Mouse (Mus musculus): ENCODE results near the gene Nme9. TPM values are rescaled to one million over a fixed set of nuclear protein-coding genes. Genes with fewer than 3 reads are reported as not detected.

Nme9 gene
- total RNA-seq, 2 experiments from 2014 or later = not detected

GRCm38 (mm10) chr9:99437781-99438565 is 13.3 kb upstream of the Nme9 start:
- Histone ChIP-seq H3K4me3 (peak overlapping the region; percentile 91), H3K27ac (peak overlapping the region; percentile 98; the same call in 1 of the 2 replicates)
- TF ChIP-seq CTCF (IDR thresholded peaks at IDR 0.05) = no peak
- DNase-seq = no peak
- intact Hi-C loops (cut with DNase I) = loop anchor here (2.0 to 10.0 kb wide), 2 partner anchors 37 to 193 kb away; partner anchors contain the start of gene Cep70

DNA sequence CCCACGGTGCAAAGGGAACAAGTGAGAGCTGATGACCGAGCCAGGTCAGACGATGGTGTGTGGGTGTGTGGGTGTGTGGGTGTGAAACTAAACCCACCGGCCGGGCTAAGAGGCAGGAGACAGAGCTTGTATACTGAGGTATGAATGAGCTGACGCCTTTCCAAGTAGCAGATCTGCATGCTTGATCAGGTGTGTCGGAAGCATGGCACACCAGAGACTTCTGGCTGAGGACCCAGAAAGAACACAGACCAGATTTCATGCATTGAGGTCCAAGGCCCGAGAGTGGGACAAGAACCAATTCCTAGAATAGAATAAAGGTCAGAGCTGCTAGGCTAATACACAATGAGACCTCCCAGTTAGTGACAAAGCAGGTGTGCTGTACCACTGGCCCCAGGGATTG is 12.2 kb upstream of the Nme9 start:
- DNase-seq = no peak
- intact Hi-C loops (cut with DNase I) = loop anchor here (10.0 kb wide), 1 partner anchor 194 kb away; the partner anchor contains the start of gene Cep70
- no peak overlapping the region for H3K4me3 ChIP-seq

DNA sequence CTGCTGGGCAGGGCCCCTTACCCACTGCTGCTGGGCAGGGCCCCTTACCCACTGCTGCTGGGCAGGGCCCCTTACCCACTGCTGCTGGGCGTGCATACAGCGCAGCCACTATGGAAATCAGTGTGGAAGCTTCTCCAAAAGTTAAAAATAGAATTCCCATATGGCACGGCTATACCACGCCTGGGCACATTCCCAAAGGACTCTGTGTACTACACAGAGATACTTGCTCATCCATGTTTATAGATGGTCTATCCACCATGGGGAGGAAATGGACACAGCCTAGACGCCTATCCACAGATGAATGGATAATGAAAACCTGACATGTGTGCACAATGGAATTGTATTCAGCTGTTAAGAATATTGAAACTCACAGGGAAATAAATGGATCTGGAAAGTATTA is 10.3 kb upstream of the Nme9 start:
- no peak for TF ChIP-seq CTCF (IDR thresholded peaks at IDR 0.05)
- no peak for DNase-seq
- Histone ChIP-seq H3K4me3 (no peak overlapping the region), H3K27ac (no peak overlapping the region)
- intact Hi-C loops (cut with DNase I) = no loop called here

More for the DNA sequence above, 12.2 kb upstream of the Nme9 start:
- no peak overlapping the region for H3K27ac ChIP-seq
- TF ChIP-seq CTCF (IDR thresholded peaks at IDR 0.05) = no peak

DNA sequence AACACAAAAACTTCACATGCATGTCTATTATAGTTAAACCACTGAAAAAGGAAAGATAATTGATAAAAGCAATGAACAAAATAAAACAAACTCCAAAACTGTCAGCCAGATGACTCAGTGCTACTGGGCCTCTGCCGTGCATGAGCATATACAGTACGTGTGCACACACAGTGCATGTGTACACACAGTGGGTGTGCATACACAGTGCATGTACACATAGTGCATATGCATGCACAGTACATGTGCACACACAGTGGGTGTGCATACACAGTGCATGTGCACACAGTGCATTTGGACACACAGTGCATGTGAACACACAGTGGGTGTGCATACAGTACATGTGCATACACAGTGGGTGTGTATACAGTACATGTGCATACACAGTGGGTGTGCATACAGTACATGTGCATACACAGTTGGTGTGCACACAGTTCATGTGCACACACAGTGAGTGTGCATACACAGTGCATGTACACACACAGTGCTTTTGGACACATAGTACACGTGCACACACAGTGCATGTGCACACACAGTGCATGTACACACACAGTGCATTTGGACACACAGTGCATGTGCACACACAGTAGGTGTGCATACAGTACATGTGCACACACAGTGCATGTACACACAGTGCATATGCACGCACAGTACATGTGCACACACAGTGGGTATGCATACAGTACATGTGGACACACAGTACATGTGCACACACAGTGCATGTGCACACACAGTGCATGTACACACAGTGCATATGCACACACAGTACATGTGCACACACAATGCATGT is 9.4 kb upstream of the Nme9 start:
- TF ChIP-seq CTCF (IDR thresholded peaks at IDR 0.05) = no peak
- intact Hi-C loops (cut with DNase I) = no loop called here

GRCm38 (mm10) chr9:99444590-99445178 is 6.6 kb upstream of the Nme9 start:
- Histone ChIP-seq H3K4me3 (no peak overlapping the region), H3K27ac (no peak overlapping the region)
- intact Hi-C loops (cut with DNase I) = loop anchor here (5.0 kb wide), 1 partner anchor 67 kb away; no protein-coding TSS in a partner anchor
- peak; percentile 63 for TF ChIP-seq CTCF (IDR thresholded peaks at IDR 0.05)
- DNase-seq = no peak

More for the DNA sequence above, 9.4 kb upstream of the Nme9 start:
- H3K4me3 ChIP-seq = no peak overlapping the region
- H3K27ac ChIP-seq = no peak overlapping the region
- DNase-seq = no peak

DNA sequence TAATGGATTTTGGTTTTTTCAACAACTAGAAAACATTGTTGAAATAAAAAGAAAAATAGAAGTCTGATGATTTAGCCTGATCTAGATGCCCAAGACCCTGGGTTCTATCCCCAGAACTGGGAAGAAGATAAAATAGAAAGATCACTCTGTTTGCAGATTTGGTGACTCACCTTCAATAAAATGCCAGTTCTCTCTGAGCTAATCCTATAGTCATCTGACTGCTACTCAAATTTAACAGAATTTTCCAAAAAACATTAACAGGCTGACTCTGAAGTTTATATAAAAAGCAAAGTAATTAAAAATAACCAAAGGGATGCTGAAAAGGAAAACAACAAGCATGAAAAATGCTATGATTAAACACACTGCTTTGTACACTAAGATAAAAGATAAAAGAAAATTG is 5.0 kb upstream of the Nme9 start:
- TF ChIP-seq CTCF (IDR thresholded peaks at IDR 0.05) = no peak
- H3K27ac ChIP-seq = no peak overlapping the region
- intact Hi-C loops (cut with DNase I) = loop anchor here (5.0 kb wide), 1 partner anchor 69 kb away; no protein-coding TSS in a partner anchor
- no peak overlapping the region for H3K4me3 ChIP-seq
- no peak for DNase-seq

GRCm38 (mm10) chr9:99447323-99447722 is 4.0 kb upstream of the Nme9 start:
- intact Hi-C loops (cut with DNase I) = loop anchor here (5.0 kb wide), 1 partner anchor 70 kb away; no protein-coding TSS in a partner anchor
- Histone ChIP-seq H3K27ac (no peak overlapping the region), H3K4me3 (no peak overlapping the region)
- no peak for TF ChIP-seq CTCF (IDR thresholded peaks at IDR 0.05)
- no peak for DNase-seq

DNA sequence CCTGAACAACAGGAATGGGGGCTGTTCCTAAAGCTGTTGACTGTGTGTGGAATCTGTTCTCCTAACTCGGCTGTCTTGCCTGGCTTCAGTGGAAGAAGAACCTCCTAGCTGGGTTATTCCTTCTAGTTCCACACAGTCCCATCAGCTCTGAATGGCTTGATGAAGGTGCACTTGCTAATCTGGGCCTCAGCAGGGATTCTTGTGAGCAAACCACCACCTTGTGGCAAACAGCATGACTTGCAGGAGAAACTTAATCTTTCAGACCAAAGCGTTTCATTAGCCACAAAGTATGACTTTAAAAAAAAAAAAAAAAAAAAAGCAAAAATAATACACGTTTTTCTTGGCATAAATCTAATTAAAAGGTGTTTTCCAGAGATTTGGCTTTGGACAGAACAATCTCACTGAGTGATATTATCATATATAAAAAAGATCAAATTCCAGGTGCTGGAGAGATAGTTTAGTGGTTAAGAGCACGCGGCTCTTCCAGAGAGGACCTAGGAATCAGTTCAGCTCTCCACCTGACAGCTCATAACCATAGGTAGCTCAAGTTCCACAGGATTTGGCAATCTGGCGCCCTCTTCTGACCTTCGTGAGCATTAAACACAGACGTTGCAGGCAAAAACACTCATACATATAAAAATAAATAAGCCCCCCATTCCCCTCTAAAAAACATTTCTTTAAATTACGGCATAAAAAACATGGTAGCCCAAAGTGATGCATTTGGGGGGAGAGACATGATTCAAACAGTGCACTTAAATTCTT is 1.2 kb upstream of the Nme9 start:
- TF ChIP-seq CTCF (IDR thresholded peaks at IDR 0.05) = peak; percentile 46
- H3K27ac ChIP-seq = no peak overlapping the region
- intact Hi-C loops (cut with DNase I) = loop anchor here (5.0 kb wide), 2 partner anchors 73 to 388 kb away; no protein-coding TSS in a partner anchor
- no peak for DNase-seq
- H3K4me3 ChIP-seq = no peak overlapping the region

DNA sequence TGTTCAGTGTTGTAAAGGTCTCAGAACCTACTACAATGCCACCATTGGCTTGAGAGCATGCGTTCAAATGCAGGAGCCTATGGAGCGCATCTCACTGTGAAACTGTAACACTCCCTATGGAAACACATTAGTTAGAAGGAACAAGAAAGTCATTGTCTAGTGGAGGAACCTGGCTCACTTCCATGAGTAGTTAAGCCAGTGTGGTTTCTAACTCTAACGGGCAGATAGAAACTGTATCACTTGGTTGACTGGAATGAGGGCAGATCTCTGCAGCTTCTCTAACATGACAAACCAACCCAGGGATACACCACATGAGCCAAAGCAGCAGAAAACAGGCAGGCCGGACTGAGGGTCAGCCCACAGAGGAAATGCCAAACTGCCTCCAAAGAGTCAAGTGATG is 2.9 kb downstream of the Nme9 start:
- no peak overlapping the region for H3K27ac ChIP-seq
- H3K4me3 ChIP-seq = no peak overlapping the region
- intact Hi-C loops (cut with DNase I) = loop anchor here (5.0 kb wide), 1 partner anchor 392 kb away; no protein-coding TSS in a partner anchor
- no peak for DNase-seq
- TF ChIP-seq CTCF (IDR thresholded peaks at IDR 0.05) = no peak

DNA sequence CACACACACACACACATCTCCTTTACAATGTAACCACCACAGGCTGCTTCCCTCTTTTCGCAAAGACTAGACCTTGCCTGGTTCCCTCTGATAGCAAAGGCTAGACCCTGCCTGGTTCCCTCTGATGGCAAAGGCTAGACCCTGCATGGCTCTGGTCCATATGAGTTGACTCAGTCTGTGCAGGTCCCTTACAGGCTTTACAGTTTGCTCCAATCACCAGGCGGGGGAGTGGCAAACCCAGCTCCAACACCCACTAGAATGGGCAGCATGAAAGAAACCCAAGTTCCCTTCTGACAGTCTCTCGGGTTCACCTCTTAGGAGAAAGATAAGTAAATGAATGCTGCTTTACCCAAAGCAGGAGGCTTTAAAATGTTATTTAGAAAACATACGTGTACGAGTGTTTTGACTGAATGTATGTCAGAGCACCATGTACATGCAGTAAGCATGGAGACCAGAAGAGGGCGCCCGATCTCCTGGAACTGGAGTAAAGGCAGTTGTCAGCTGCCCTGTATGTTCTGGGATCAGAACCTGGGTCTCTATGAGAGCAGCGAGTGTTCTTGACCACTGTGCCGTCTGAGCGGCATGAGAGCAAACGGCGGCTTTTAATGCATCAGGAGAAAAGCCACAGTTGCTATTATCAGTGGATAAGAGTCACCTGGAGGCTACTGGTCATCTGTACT is 7.4 kb downstream of the Nme9 start:
- Histone ChIP-seq H3K27ac (no peak overlapping the region), H3K4me3 (no peak overlapping the region)
- intact Hi-C loops (cut with DNase I) = loop anchor here (2.0 to 5.0 kb wide), 2 partner anchors 122 to 204 kb away; no protein-coding TSS in a partner anchor
- peak; percentile 77 for TF ChIP-seq CTCF (IDR thresholded peaks at IDR 0.05)
- peak; percentile 60 for DNase-seq

DNA sequence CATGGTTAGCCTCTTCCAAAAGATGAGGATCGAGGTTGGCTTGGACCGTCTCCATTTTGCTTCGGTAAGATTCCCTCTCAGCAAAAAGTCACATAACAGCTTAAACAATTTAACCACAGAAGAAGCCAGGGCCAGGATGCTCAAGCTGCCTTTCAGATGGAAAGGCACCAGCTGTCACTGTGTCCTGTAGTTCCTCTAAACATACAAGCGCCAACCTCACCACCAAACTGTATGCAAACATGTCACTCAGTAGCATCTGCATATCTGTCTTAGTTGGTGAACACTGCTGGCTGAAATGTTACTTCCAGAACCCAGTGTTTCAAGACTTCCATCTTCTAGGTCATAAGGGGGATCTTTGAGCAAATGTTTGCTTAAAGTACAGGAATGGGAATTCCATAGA is 8.5 kb downstream of the Nme9 start:
- intact Hi-C loops (cut with DNase I) = loop anchor here (2.0 to 5.0 kb wide), 2 partner anchors 121 to 203 kb away; no protein-coding TSS in a partner anchor
- DNase-seq = no peak
- Histone ChIP-seq H3K4me3 (no peak overlapping the region), H3K27ac (no peak overlapping the region)
- no peak for TF ChIP-seq CTCF (IDR thresholded peaks at IDR 0.05)
